Mouse (Mus musculus) ES-Bruce4 (cell line): ENCODE data around the gene Cpt1a.

Experiments used
- CTCF ChIP-seq: IDR thresholded peaks from one replicate; pipeline ENCODE4 v1.8.1; 2011; ENCODE audit warnings: low read depth, low read length
- EP300 ChIP-seq: IDR thresholded peaks from 2 replicates; pipeline ENCODE4 v1.6.1; 2011; ENCODE audit warnings: low read depth, low read length; ENCODE audit not compliant: insufficient read depth
- POLR2A ChIP-seq: IDR thresholded peaks from one replicate; pipeline ENCODE4 v1.8.1; 2011; ENCODE audit warnings: low read length; ENCODE audit not compliant: insufficient read depth

DNA sequence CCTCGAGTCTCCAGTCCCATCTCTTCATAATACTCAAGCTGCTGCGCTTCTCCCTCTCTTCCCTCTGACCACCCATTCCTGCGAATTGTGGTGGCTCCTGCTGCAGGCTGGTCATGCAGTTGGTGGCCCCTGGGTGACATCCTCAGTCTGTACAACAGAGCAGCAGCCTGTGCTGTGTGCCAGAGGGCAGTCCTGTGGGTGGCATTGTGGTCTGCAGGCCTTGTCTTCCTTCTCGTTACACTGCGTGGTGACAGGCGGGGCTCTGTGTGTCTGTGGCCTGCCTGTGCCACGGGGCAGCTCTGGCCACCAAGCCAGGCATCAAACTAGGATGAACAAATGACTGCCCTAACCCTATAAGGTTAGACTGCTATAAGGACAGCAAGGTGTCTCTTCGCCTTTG lies 17.1 kb downstream of the Cpt1a start:
- TF ChIP-seq CTCF (no peak), EP300 (no peak), POLR2A (no peak)
